Mouse (Mus musculus) thymus, adult 2 months (tissue): Measurements from ENCODE around the gene Raver1.

Experiments used
- CTCF ChIP-seq: fragments of 200-500 bp; IDR thresholded peaks from 2 replicates; pipeline ENCODE4 v1.5.1; 2012; ENCODE audit warnings: mild to moderate bottlenecking, control low read depth, low read length, moderate library complexity, borderline replicate concordance; ENCODE audit not compliant: control insufficient read depth, poor library complexity, insufficient read depth; ENCODE audit errors: extremely low read depth
- POLR2A ChIP-seq: fragments of 200-500 bp; IDR thresholded peaks from 2 replicates; pipeline ENCODE4 v1.6.1; 2012; ENCODE audit warnings: mild to moderate bottlenecking, low read length, control low read depth, moderate library complexity; ENCODE audit not compliant: control insufficient read depth, poor library complexity, insufficient read depth; ENCODE audit errors: extremely low read depth

DNA sequence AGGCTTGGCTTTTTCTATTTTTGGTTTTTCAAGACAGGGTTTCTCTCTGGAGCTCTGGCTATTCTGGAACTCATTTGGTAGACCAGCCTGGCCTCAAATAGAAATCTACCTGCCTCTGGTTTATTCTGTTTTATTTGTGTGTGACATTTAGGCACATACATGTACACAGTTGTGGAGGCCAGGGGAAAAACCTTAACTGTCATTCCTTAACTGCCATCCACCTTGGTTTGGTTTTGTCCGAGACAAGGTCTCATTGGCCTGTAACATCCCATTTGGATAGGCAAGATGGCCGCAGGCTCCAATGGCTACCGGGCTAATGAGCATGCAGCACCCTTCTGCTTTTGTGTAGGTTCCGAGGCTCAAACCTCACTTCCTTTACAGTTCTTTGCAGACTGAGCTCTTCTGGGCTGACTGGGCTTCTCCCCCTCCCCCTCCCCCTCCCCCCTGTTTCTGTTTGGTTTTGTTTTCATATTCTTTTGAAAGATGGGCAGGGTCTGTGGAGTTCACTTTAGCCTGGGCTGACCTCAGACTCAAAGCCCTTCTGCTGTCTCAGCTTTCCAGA lies 43.6 kb upstream of the Raver1 start:
- TF ChIP-seq CTCF (no peak), POLR2A (no peak)
